Mouse (Mus musculus) forebrain, embryonic 16.5 days (tissue): ENCODE data around the gene Crocc. TPM values are rescaled to one million over a fixed set of nuclear protein-coding genes. Genes with fewer than 3 reads are reported as not detected.

Experiments
- ATAC-seq: fragments of 200-750 bp; cut with Nextera tagmentation; 2 replicates; pipeline ENCODE4 v1.8.0; 2017; ENCODE audit warnings: mild to moderate bottlenecking, moderate library complexity
- H3K27ac ChIP-seq: fragments of 300-500 bp; sonication (generic); 2 replicates; pipeline ENCODE4 v1.5.1; 2014; ENCODE audit warnings: low read length, control low read depth
- H3K27me3 ChIP-seq: fragments of 300-500 bp; sonication (generic); replicated peaks from 2 replicates; pipeline ENCODE4 v1.6.1; 2014; ENCODE audit warnings: low read length; ENCODE audit not compliant: control insufficient read depth, insufficient read depth
- H3K36me3 ChIP-seq: fragments of 300-500 bp; sonication (generic); 2 replicates; pipeline ENCODE4 v1.6.1; 2014; ENCODE audit not compliant: control insufficient read depth, insufficient read depth
- H3K4me1 ChIP-seq: fragments of 300-500 bp; sonication (generic); replicated peaks from 2 replicates; pipeline ENCODE4 v1.6.1; 2014; ENCODE audit warnings: low read length; ENCODE audit not compliant: control insufficient read depth, insufficient read depth
- H3K4me2 ChIP-seq: fragments of 300-500 bp; sonication (generic); 2 replicates; pipeline ENCODE4 v1.6.1; 2014; ENCODE audit warnings: mild to moderate bottlenecking, low read length, control low read depth
- H3K4me3 ChIP-seq: fragments of 300-500 bp; sonication (generic); replicated peaks from 2 replicates; pipeline ENCODE4 v1.5.1; 2014; ENCODE audit warnings: mild to moderate bottlenecking, low read length, control low read depth
- H3K9ac ChIP-seq: fragments of 300-500 bp; sonication (generic); replicated peaks from 2 replicates; pipeline ENCODE4 v1.6.1; 2014; ENCODE audit warnings: low read depth, low read length, control low read depth
- H3K9me3 ChIP-seq: fragments of 300-500 bp; sonication (generic); 2 replicates; pipeline ENCODE4 v1.6.1; 2016; ENCODE audit warnings: low read length; ENCODE audit not compliant: control insufficient read depth
- WGBS: fragments of 180-500 bp; shearing (Covaris S2); extraction: QIAGEN DNeasy Blood & Tissue Kit; methylation state at CpG from one replicate; pipeline ENCODE4 v1.1.7; 2014; 5-methylcytosine and 5-hydroxymethylcytosine counted together
- polyA plus RNA-seq: library from polyadenylated mRNA; unstranded; fragments of >200 nt; fragmentation: Nextera tagmentation; extraction: Ambion mirVana; gene quantifications from 2 replicates; pipeline ENCODE4 v1.2.1, GENCODE M21; 2015

The Crocc gene
- 6.2 and 6.7 TPM in 2 replicates for polyA plus RNA-seq

GRCm38 (mm10) chr4:141060426-141061301 is at the start of gene Crocc:
Crocc (minus strand) TSS chr4:141060550.
- peak within 1 kb of the TSS; percentile 64 for H3K4me3 ChIP-seq
- H3K4me2 ChIP-seq, result peak within 1 kb of the TSS; percentile 80
- no peaks in the 10 kb centered on the region for H3K27me3 ChIP-seq
- H3K36me3 ChIP-seq, result no peaks in the 10 kb centered on the region
- peak within 1 kb of the TSS; percentile 95 for H3K27ac ChIP-seq
- peak within 1 kb of the TSS; percentile 83 for H3K9ac ChIP-seq
- WGBS, result under 1% methylated on average over 77 of the region's 77 CpGs
- no peaks in the 10 kb centered on the region for H3K9me3 ChIP-seq
- peaks cover 11% of the 10 kb centered on the region for H3K4me1 ChIP-seq
- peak; percentile 92 for ATAC-seq

GRCm38 (mm10) chr4:141108196-141108732 is 47.9 kb upstream of the Crocc start:
- WGBS, result 46% methylated on average over 10 of the region's 10 CpGs
- Histone ChIP-seq H3K9me3 (no peaks in the 10 kb centered on the region), H3K36me3 (peaks cover 3% of the 10 kb centered on the region; the same call in 1 of the 2 replicates), H3K4me1 (no peaks in the 10 kb centered on the region), H3K27ac (no peak overlapping the region), H3K27me3 (no peaks in the 10 kb centered on the region), H3K9ac (no peak overlapping the region), H3K4me2 (no peak overlapping the region), H3K4me3 (no peak overlapping the region)
- ATAC-seq, result no peak

GRCm38 (mm10) chr4:141106526-141107183 is 46.3 kb upstream of the Crocc start:
- H3K9me3 ChIP-seq, result no peaks in the 10 kb centered on the region
- no peak overlapping the region for H3K4me3 ChIP-seq
- no peak overlapping the region for H3K9ac ChIP-seq
- no peak overlapping the region for H3K4me2 ChIP-seq
- peaks cover 3% of the 10 kb centered on the region; the same call in 1 of the 2 replicates for H3K36me3 ChIP-seq
- H3K27me3 ChIP-seq, result no peaks in the 10 kb centered on the region
- WGBS, result 87% methylated on average over 16 of the region's 16 CpGs
- no peaks in the 10 kb centered on the region for H3K4me1 ChIP-seq
- ATAC-seq, result no peak
- H3K27ac ChIP-seq, result no peak overlapping the region

- no peaks in the 10 kb centered on the region for H3K27me3 ChIP-seq
- no peak overlapping the region for H3K27ac ChIP-seq
- no peak overlapping the region for H3K4me3 ChIP-seq
- H3K9ac ChIP-seq, result no peak overlapping the region
- no peaks in the 10 kb centered on the region for H3K36me3 ChIP-seq
- WGBS, result 64% methylated on average over 6 of the region's 6 CpGs
- ATAC-seq, result no peak
- H3K4me2 ChIP-seq, result no peak overlapping the region
- H3K4me1 ChIP-seq, result no peaks in the 10 kb centered on the region
- no peaks in the 10 kb centered on the region for H3K9me3 ChIP-seq
Observed at GRCm38 (mm10) chr4:141101855-141102254, 41.5 kb upstream of the Crocc start.

GRCm38 (mm10) chr4:141101291-141101690 is 40.9 kb upstream of the Crocc start:
- Histone ChIP-seq H3K27ac (no peak overlapping the region), H3K9ac (no peak overlapping the region), H3K36me3 (no peaks in the 10 kb centered on the region), H3K4me3 (no peak overlapping the region), H3K4me2 (no peak overlapping the region), H3K9me3 (no peaks in the 10 kb centered on the region), H3K4me1 (no peaks in the 10 kb centered on the region), H3K27me3 (no peaks in the 10 kb centered on the region)
- whole genome bisulfite sequencing, result 92% methylated on average over 9 of the region's 9 CpGs
- ATAC-seq, result no peak

- H3K4me3 ChIP-seq, result no peak overlapping the region
- no peak for ATAC-seq
Observed at GRCm38 (mm10) chr4:141099956-141100355, 39.6 kb upstream of the Crocc start.

GRCm38 (mm10) chr4:141098935-141099334 is 38.6 kb upstream of the Crocc start:
- Histone ChIP-seq H3K9ac (no peak overlapping the region), H3K4me2 (no peak overlapping the region), H3K36me3 (no peaks in the 10 kb centered on the region), H3K9me3 (no peaks in the 10 kb centered on the region), H3K4me1 (no peaks in the 10 kb centered on the region), H3K27me3 (no peaks in the 10 kb centered on the region), H3K4me3 (no peak overlapping the region), H3K27ac (no peak overlapping the region)
- whole genome bisulfite sequencing, result 80% methylated on average over 4 of the region's 4 CpGs
- no peak for ATAC-seq

More at GRCm38 (mm10) chr4:141099956-141100355, 39.6 kb upstream of the Crocc start:
- Histone ChIP-seq H3K36me3 (no peaks in the 10 kb centered on the region), H3K27ac (no peak overlapping the region), H3K9me3 (no peaks in the 10 kb centered on the region), H3K9ac (no peak overlapping the region), H3K4me1 (no peaks in the 10 kb centered on the region), H3K27me3 (no peaks in the 10 kb centered on the region), H3K4me2 (no peak overlapping the region)
- 79% methylated on average over 5 of the region's 5 CpGs for WGBS

GRCm38 (mm10) chr4:141096710-141097109 is 36.4 kb upstream of the Crocc start:
- 7% methylated on average over 9 of the region's 9 CpGs for WGBS
- H3K27me3 ChIP-seq, result no peaks in the 10 kb centered on the region
- no peaks in the 10 kb centered on the region for H3K9me3 ChIP-seq
- no peaks in the 10 kb centered on the region for H3K36me3 ChIP-seq
- no peak for ATAC-seq
- H3K4me1 ChIP-seq, result no peaks in the 10 kb centered on the region
- H3K4me2 ChIP-seq, result no peak overlapping the region
- no peak overlapping the region for H3K9ac ChIP-seq
- no peak overlapping the region for H3K4me3 ChIP-seq
- no peak overlapping the region for H3K27ac ChIP-seq

- no peak for ATAC-seq
- H3K4me1 ChIP-seq, result no peaks in the 10 kb centered on the region
- no peak overlapping the region for H3K4me3 ChIP-seq
- H3K27ac ChIP-seq, result no peak overlapping the region
- no peak overlapping the region for H3K9ac ChIP-seq
- H3K9me3 ChIP-seq, result no peaks in the 10 kb centered on the region
- no peaks in the 10 kb centered on the region for H3K27me3 ChIP-seq
- no peak overlapping the region for H3K4me2 ChIP-seq
- 81% methylated on average over 10 of the region's 10 CpGs for whole genome bisulfite sequencing
- H3K36me3 ChIP-seq, result no peaks in the 10 kb centered on the region
Observed at GRCm38 (mm10) chr4:141095016-141095415, 34.7 kb upstream of the Crocc start.
